Mouse (Mus musculus) liver, embryonic 11.5 days (tissue): ENCODE measurements around the gene Olfr1288. TPM values are rescaled to one million over a fixed set of nuclear protein-coding genes. Genes with fewer than 3 reads are reported as not detected.

Experiments used
- ATAC-seq: fragments of 200-750 bp; cut with Nextera tagmentation; replicated peaks from 2 replicates; pipeline ENCODE4 v1.8.0; 2017; ENCODE audit warnings: moderate number of reproducible peaks, mild to moderate bottlenecking, moderate TSS enrichment, moderate library complexity; ENCODE audit not compliant: low FRiP score
- DNase-seq: peaks from one replicate; pipeline ENCODE4 v3.0.0-alpha.2; 2017; ENCODE audit warnings: low spot score
- H3K27ac ChIP-seq: fragments of 300-500 bp; sonication (generic); 2 replicates; pipeline ENCODE4 v1.5.1; 2014; ENCODE audit warnings: mild to moderate bottlenecking, low read depth, low read length, control low read depth
- H3K27me3 ChIP-seq: fragments of 300-500 bp; sonication (generic); replicated peaks from 2 replicates; pipeline ENCODE4 v1.6.1; 2014; ENCODE audit warnings: low read length, mixed read lengths; ENCODE audit not compliant: control insufficient read depth, insufficient read depth
- H3K36me3 ChIP-seq: fragments of 300-500 bp; sonication (generic); 2 replicates; pipeline ENCODE4 v1.6.1; 2014; ENCODE audit warnings: mild to moderate bottlenecking, low read length, moderate library complexity, mixed read lengths; ENCODE audit not compliant: control insufficient read depth, insufficient read depth
- H3K4me1 ChIP-seq: fragments of 300-500 bp; sonication (generic); replicated peaks from 2 replicates; pipeline ENCODE4 v1.6.1; 2014; ENCODE audit warnings: low read length, mixed read lengths; ENCODE audit not compliant: control insufficient read depth, insufficient read depth
- H3K4me2 ChIP-seq: fragments of 300-500 bp; sonication (generic); 2 replicates; pipeline ENCODE4 v1.6.1; 2014; ENCODE audit warnings: mild to moderate bottlenecking, control low read depth, moderate library complexity
- H3K4me3 ChIP-seq: fragments of 300-500 bp; sonication (generic); 2 replicates; pipeline ENCODE4 v1.5.1; 2014; ENCODE audit warnings: low read depth, low read length, control low read depth
- H3K9ac ChIP-seq: fragments of 300-500 bp; sonication (generic); 2 replicates; pipeline ENCODE4 v1.6.1; 2014; ENCODE audit warnings: low read depth, low read length, control low read depth
- H3K9me3 ChIP-seq: fragments of 300-500 bp; sonication (generic); 2 replicates; pipeline ENCODE4 v1.6.1; 2016; ENCODE audit warnings: low read length, inconsistent platforms, mixed read lengths; ENCODE audit not compliant: control insufficient read depth
- WGBS: fragments of 180-500 bp; shearing (Covaris S2); extraction: QIAGEN DNeasy Blood & Tissue Kit; methylation state at CpG from one replicate; pipeline ENCODE4 v1.1.7; 2014; 5-methylcytosine and 5-hydroxymethylcytosine counted together
- polyA plus RNA-seq: library from polyadenylated mRNA; unstranded; fragments of >200 nt; fragmentation: Nextera tagmentation; extraction: Ambion mirVana; gene quantifications from 2 replicates; pipeline ENCODE4 v1.2.1, GENCODE M21; 2014

Olfr1288 gene
- not detected in 2 replicates for polyA plus RNA-seq

DNA sequence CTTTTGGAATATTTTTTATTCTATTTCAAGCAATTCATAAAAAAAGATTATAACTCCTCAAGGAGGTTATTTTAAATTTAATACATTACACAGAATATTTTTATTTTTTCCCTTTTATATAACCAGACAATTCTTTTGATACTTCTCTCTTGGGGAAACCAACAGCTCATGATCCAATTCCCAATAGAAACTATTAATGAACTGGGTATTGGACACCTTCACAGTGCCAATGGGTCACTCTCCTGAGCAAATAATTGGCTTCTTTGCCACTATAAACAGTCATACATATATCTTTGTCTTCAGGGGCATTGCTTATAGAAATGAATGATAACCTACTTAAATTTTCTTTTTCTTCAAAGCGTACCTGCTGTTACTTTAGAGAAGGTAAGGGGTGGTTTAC lies at the start of gene Olfr1288:
TSS of gene Olfr1288 (plus strand) at position 301 of the 400 bp plus-strand sequence.
- DNase-seq (no peak), ATAC-seq (no peak)
- H3K9ac ChIP-seq = no peak within 1 kb of the TSS
- H3K4me1 ChIP-seq = no peaks in the 10 kb centered on the region
- no peak within 1 kb of the TSS for H3K4me3 ChIP-seq
- no peak within 1 kb of the TSS for H3K4me2 ChIP-seq
- no peaks in the 10 kb centered on the region for H3K27me3 ChIP-seq
- no peaks in the 10 kb centered on the region for H3K36me3 ChIP-seq
- WGBS = 88% methylated on average over 1 of the region's 1 CpGs
- H3K27ac ChIP-seq = no peak within 1 kb of the TSS
- no peaks in the 10 kb centered on the region for H3K9me3 ChIP-seq

- H3K4me3 ChIP-seq = no peak within 1 kb of the TSS
- H3K4me2 ChIP-seq = no peak within 1 kb of the TSS
- no peak within 1 kb of the TSS for H3K9ac ChIP-seq
- WGBS = 54% methylated on average over 1 of the region's 1 CpGs
- H3K9me3 ChIP-seq = no peaks in the 10 kb centered on the region
- no peaks in the 10 kb centered on the region for H3K36me3 ChIP-seq
- no peaks in the 10 kb centered on the region for H3K27me3 ChIP-seq
- ATAC-seq (no peak), DNase-seq (no peak)
- no peaks in the 10 kb centered on the region for H3K4me1 ChIP-seq
- no peak within 1 kb of the TSS for H3K27ac ChIP-seq
Observed at GRCm38 (mm10) chr2:111448842-111449241, 25.1 kb upstream of the Olfr1288 start, which contains the start of gene Olfr1287. Gene Olfr1287, plus strand, starts transcription at chr2:111449142.

- no peak within 1 kb of the TSS for H3K4me3 ChIP-seq
- ATAC-seq = no peak
- H3K9ac ChIP-seq = no peak within 1 kb of the TSS
- DNase-seq = no peak
- no peaks in the 10 kb centered on the region for H3K9me3 ChIP-seq
- no peak within 1 kb of the TSS for H3K4me2 ChIP-seq
- WGBS = 77% methylated on average over 1 of the region's 1 CpGs
- H3K27ac ChIP-seq = no peak within 1 kb of the TSS
- H3K36me3 ChIP-seq = no peaks in the 10 kb centered on the region
- no peaks in the 10 kb centered on the region for H3K4me1 ChIP-seq
- no peaks in the 10 kb centered on the region for H3K27me3 ChIP-seq
Observed at GRCm38 (mm10) chr2:111480519-111480918, 6.6 kb downstream of the Olfr1288 start, which contains the start of gene Olfr1289. Gene Olfr1289, plus strand, starts transcription at chr2:111480819.

DNA sequence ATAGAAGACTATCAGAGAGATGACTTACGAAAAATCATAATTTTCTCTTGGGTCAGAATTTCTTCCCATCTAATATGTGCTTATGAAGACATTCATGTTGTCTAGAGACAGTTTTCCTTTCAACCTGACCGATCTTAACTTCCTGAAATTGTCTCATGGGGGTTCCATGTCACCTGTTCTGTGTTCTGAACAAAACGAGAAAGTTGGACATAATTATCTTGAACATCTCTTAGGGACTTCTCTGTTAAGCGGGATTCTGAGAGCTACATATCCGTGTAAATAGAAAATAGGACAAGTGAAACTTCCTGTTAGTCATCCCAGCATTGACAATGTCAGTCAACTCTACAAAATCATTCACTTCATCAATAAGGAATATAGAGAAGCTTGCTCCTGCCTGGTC lies 19.8 kb downstream of the Olfr1288 start, which contains the start of gene Olfr1290:
TSS of gene Olfr1290 (minus strand) at position 101 of the 400 bp plus-strand sequence.
- H3K27me3 ChIP-seq = no peaks in the 10 kb centered on the region
- WGBS = 69% methylated on average over 5 of the region's 5 CpGs

GRCm38 (mm10) chr2:111496880-111497279 lies 23.0 kb downstream of the Olfr1288 start, which contains the start of gene Olfr1291-ps1:
Gene Olfr1291-ps1, plus strand, starts transcription at chr2:111497180.
- H3K36me3 ChIP-seq = no peaks in the 10 kb centered on the region
- H3K9me3 ChIP-seq = no peaks in the 10 kb centered on the region
- 91% methylated on average over 3 of the region's 3 CpGs for WGBS
- H3K27ac ChIP-seq = no peak within 1 kb of the TSS
- H3K4me1 ChIP-seq = no peaks in the 10 kb centered on the region
- no peak within 1 kb of the TSS for H3K4me2 ChIP-seq
- ATAC-seq = no peak
- no peaks in the 10 kb centered on the region for H3K27me3 ChIP-seq
- H3K9ac ChIP-seq = no peak within 1 kb of the TSS
- DNase-seq = no peak
- H3K4me3 ChIP-seq = no peak within 1 kb of the TSS

More for the DNA sequence above, 19.8 kb downstream of the Olfr1288 start, which contains the start of gene Olfr1290:
- Histone ChIP-seq H3K9me3 (no peaks in the 10 kb centered on the region), H3K27ac (no peak within 1 kb of the TSS), H3K4me2 (no peak within 1 kb of the TSS), H3K4me1 (no peaks in the 10 kb centered on the region), H3K36me3 (no peaks in the 10 kb centered on the region), H3K4me3 (no peak within 1 kb of the TSS), H3K9ac (no peak within 1 kb of the TSS)
- DNase-seq = no peak
- no peak for ATAC-seq

DNA sequence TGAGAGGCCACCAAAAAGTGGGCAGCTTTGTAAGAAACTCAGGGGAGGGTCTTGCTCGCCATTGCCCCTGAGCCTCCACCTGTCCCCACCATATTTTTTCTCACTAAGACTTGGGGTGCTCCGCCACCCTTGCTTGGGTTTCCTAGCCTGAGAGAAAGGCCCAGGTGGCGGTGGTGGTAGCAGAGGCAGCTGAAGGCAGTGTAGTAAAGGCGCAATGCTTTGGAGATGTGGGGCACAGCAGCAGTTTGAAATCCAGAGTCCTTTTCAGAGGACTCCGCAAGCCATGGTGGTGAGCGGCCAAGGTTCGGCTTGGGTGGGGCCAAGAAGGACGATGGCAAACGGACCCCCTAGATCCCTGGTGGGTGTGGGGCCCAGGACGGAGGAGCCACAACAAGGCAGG lies 43.5 kb downstream of the Olfr1288 start:
- no peak overlapping the region for H3K27ac ChIP-seq
- no peaks in the 10 kb centered on the region for H3K36me3 ChIP-seq
- H3K27me3 ChIP-seq = no peaks in the 10 kb centered on the region
- ATAC-seq = no peak
- H3K9me3 ChIP-seq = no peaks in the 10 kb centered on the region
- 86% methylated on average over 10 of the region's 10 CpGs for WGBS
- H3K4me3 ChIP-seq = no peak overlapping the region
- no peaks in the 10 kb centered on the region for H3K4me1 ChIP-seq
- no peak overlapping the region for H3K4me2 ChIP-seq
- no peak overlapping the region for H3K9ac ChIP-seq
- no peak for DNase-seq

DNA sequence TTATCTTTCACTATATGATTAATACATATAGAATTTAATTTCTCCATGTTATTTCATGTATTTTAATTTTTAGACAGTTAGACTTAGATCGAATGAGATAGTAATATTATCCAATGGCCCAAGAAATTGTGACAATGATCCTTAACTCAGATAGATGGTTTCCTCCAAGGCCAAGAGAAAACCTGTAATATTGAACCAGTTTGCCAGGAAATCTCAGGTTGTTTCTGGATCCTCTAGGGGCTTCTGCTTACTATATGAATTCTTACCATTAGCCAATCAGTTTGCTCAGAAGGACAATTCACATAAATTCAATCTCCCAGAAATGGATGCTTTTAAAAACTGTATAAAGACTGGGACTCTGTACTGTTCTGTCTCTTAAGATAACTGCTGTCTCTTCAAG lies 51.0 kb downstream of the Olfr1288 start, which contains the start of gene Olfr1293-ps:
TSS of gene Olfr1293-ps (plus strand) at position 301 of the 400 bp plus-strand sequence.
- 74% methylated on average over 1 of the region's 1 CpGs for WGBS
- H3K4me3 ChIP-seq = no peak within 1 kb of the TSS
- no peak for ATAC-seq

More for the DNA sequence above, 51.0 kb downstream of the Olfr1288 start, which contains the start of gene Olfr1293-ps:
- H3K9ac ChIP-seq = no peak within 1 kb of the TSS
- H3K27ac ChIP-seq = no peak within 1 kb of the TSS
- H3K4me2 ChIP-seq = no peak within 1 kb of the TSS
- DNase-seq = no peak
- H3K9me3 ChIP-seq = no peaks in the 10 kb centered on the region
- no peaks in the 10 kb centered on the region for H3K36me3 ChIP-seq
- H3K27me3 ChIP-seq = no peaks in the 10 kb centered on the region
- no peaks in the 10 kb centered on the region for H3K4me1 ChIP-seq

Other genes with a start within 250 kb of the Olfr1288 start
- not detected in 2 replicates for gene 4930430A15Rik, start 244.5 kb upstream of the Olfr1288 start, polyA plus RNA-seq
- not detected in 2 replicates for gene Olfr1275, start 238.8 kb upstream of the Olfr1288 start, polyA plus RNA-seq
- not detected in 2 replicates for gene Olfr1276, start 219.6 kb upstream of the Olfr1288 start, polyA plus RNA-seq
- gene Olfr1277, start 200.0 kb upstream of the Olfr1288 start, polyA plus RNA-seq = not detected in 2 replicates
- not detected in 2 replicates for gene Olfr1278, start 184.0 kb upstream of the Olfr1288 start, polyA plus RNA-seq
- not detected in 2 replicates for gene Olfr1279, start 173.5 kb upstream of the Olfr1288 start, polyA plus RNA-seq
- gene Olfr1280, start 160.1 kb upstream of the Olfr1288 start, polyA plus RNA-seq = not detected in 2 replicates
- gene Olfr1281, start 147.6 kb upstream of the Olfr1288 start, polyA plus RNA-seq = not detected in 2 replicates
- gene Olfr1282, start 138.0 kb upstream of the Olfr1288 start, polyA plus RNA-seq = not detected in 2 replicates
- gene Olfr1283, start 107.3 kb upstream of the Olfr1288 start, polyA plus RNA-seq = not detected in 2 replicates
- not detected in 2 replicates for gene Olfr1284, start 98.6 kb upstream of the Olfr1288 start, polyA plus RNA-seq
- not detected in 2 replicates for gene Olfr1286, start 51.0 kb upstream of the Olfr1288 start, polyA plus RNA-seq
- gene Olfr1287, start 25.0 kb upstream of the Olfr1288 start, polyA plus RNA-seq = not detected in 2 replicates
- not detected in 2 replicates for gene Olfr1289, start 6.7 kb downstream of the Olfr1288 start, polyA plus RNA-seq
- not detected in 2 replicates for gene Olfr1290, start 19.7 kb downstream of the Olfr1288 start, polyA plus RNA-seq
- gene Olfr1291-ps1, start 23.1 kb downstream of the Olfr1288 start, polyA plus RNA-seq = not detected in 2 replicates
- not detected in 2 replicates for gene Olfr1293-ps, start 51.1 kb downstream of the Olfr1288 start, polyA plus RNA-seq
- not detected in 2 replicates for gene Olfr1294, start 66.2 kb downstream of the Olfr1288 start, polyA plus RNA-seq
- gene Olfr1295, start 95.6 kb downstream of the Olfr1288 start, polyA plus RNA-seq = not detected in 2 replicates
- gene Olfr1297, start 152.4 kb downstream of the Olfr1288 start, polyA plus RNA-seq = not detected in 2 replicates
- gene Olfr1298, start 175.1 kb downstream of the Olfr1288 start, polyA plus RNA-seq = not detected in 2 replicates
- not detected in 2 replicates for gene Olfr1299, start 187.3 kb downstream of the Olfr1288 start, polyA plus RNA-seq